Mouse (Mus musculus) naive thymus-derived CD4-positive, alpha-beta T cell, adult 2 months (primary cell): ENCODE data around the gene Cavin4.
"Not testable (repeated sequence)": the region's sequence is repeated elsewhere in the genome, so short reads cannot be mapped to it uniquely, and the experiment has no call there.

ENCODE experiments used
- DNase-seq: peaks from one replicate; pipeline ENCODE4 v3.0.0-alpha.2; 2011; ENCODE audit warnings: low read depth

The Cavin4 gene

DNA sequence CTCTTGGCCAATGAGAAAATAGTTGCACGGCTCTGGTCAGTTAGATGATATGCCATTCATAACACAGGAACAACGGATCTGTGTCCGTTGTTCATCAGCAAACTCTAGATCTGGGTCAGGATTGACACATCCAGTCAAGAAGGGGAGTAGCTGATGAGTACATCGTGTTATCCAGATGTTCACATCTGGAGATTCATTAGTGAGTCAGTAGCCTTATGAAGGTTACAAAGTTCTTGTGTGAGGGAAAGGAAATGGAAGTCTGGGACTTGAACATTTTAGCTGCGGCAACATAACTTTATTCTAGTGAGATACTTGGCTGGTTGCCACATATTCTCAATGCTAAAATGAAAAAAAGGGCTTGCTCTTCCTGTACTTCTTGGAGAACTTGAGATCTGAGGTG, 9.6 kb downstream of the Cavin4 start:
- no peak for DNase-seq

- no peak for DNase-seq
Measured at GRCm38 (mm10) chr4:48674412-48674811, 11.1 kb downstream of the Cavin4 start.

DNA sequence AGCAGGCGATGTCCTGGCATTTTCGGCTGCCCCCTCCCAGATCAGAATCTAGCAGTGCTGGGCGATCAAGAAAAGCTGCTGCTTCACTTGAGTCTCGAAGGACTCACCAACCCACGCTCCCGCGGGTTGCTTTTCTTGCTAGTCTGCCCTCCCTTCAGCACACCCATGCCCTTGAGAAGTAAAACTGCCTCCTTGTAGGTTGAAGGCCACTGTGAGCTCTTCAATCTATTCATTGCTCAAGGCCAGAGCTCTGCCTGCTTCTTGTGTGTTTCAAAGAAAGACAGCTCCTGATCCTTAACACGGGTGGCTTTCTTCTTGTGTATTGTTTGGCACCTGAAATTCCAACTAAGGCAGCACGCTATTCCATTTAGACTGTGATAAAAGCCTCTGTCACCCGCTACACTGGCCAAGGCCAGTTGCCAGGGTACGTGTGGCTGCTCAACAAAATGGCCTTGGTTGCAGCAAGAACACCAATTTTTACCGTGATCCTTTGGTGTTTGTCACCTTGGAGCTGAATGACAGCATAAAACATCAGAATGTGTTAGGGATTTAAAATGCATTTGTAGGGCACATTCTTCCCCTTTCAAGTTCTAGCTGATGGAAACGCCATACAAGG, 13.4 kb downstream of the Cavin4 start:
- no peak for DNase-seq

DNA sequence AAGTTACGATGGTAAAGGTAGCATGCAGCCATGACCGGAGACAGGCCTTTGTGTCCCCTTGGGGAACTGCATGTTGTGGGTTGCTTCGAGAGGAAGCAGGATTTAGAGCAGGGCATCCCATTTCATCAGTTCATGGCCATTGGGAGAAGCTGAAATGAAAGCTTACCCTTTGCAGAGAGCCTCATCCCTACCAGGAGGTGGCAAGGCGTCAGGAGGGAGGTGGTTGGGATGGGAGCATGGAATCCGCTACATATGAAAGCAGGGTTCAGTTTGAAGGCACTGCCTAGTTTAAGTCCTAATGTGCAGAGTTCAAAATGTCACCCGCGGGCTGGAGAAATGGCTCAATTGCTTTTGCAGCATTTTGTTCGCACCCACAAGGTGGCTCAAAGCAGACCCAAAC, 14.0 kb downstream of the Cavin4 start:
- DNase-seq = no peak

DNA sequence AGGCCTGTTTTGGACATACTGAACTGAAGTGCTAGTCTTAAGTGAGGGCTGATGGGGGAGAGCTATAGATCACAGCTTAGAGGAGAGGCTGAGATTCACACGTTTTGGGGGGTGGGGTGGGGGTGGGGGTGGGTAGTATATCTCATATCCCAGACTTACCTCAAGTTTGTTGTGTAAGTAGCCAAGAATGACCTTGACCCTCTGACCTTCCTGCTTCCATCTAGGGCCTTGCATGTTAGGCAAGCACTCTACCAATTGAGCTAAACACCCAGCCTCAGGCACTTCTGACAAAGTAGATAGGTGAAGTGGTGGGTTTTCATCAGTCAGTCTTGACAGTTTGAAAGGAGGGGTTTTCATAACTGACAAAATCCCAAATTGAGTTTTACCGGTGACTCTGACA, 14.5 kb downstream of the Cavin4 start:
- no peak for DNase-seq

DNA sequence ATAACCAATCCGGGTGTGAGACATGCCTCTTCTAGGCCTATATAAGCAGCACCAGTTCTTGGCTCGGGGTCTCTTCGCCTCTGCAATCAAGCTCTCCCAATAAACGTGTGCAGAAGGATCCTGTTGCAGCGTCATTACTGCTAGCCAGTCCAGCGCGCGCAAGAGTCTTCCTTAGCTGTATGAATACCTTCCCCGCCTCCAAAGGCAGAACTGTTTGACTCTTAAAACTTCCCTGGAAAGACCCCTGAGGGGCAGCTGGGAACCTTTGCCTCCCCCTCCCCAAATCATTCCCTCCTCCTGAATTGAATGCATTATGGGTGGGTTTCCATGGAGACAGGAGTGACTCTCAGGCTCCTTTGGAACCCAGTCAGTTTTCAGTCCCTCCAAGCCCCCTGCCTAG, 15.5 kb downstream of the Cavin4 start:
- no peak for DNase-seq

DNA sequence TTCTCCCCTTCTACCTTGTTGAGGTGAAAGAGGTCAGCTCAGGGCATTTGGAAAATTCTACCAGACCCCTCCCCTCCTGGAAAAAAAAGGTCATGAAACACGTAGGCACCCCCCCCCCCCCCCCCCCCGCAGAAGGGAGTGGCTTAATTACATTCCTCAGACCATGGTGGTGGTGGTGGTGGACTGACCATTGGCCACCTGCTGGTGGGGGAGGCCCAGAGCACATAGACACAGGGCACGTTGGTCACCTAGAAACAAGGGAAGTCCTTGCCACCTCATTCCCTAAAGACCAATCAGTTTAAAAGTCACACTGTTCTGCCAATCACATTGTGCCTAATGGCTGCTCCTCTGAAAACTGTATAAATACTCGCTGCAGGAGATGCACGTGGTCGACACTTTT, 16.4 kb downstream of the Cavin4 start:
- DNase-seq = not testable (repeated sequence)

DNA sequence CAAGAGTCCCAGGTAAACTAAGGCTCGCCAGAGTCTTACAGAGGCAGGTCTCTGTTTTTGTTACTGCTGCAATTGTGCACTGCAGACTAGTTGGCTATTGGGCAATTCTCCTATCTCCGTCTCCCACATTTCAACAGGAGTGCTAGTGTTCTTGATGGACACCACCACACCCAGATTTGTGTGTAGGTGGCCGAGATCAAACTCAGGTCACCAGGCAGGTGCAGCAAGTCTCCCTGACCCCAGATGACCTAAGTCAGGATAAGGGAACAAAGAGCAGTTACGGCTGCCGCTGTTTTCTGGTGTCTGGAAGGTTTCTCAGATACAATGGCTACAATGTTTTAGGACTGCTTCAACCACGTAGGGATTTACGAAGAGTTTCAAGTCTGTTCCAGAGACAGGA, 16.9 kb downstream of the Cavin4 start:
- no peak for DNase-seq

- DNase-seq = peak; percentile 48
Measured at GRCm38 (mm10) chr4:48680648-48681343, 17.5 kb downstream of the Cavin4 start.

DNA sequence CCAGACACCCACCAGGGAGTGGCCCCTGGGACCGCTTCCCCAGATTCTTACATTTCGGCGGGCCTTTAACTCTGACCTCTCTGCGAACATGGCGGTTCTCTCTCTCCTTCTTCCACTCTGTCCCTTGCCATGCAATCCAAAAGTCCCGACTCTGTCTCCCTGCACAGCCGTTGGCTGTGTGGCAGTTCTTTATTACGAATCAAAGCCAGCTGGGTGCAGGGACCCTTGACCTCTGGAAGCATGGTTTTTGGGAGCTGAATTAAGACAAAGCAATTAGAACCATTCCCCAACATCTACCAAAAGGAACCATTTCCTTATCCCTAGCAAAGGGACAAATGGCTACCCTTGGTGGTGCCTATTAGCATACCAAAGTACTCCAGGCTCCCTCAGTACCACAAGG, 19.8 kb downstream of the Cavin4 start:
- no peak for DNase-seq

GRCm38 (mm10) chr4:48683633-48684209, 20.4 kb downstream of the Cavin4 start:
- not testable (repeated sequence) for DNase-seq

DNA sequence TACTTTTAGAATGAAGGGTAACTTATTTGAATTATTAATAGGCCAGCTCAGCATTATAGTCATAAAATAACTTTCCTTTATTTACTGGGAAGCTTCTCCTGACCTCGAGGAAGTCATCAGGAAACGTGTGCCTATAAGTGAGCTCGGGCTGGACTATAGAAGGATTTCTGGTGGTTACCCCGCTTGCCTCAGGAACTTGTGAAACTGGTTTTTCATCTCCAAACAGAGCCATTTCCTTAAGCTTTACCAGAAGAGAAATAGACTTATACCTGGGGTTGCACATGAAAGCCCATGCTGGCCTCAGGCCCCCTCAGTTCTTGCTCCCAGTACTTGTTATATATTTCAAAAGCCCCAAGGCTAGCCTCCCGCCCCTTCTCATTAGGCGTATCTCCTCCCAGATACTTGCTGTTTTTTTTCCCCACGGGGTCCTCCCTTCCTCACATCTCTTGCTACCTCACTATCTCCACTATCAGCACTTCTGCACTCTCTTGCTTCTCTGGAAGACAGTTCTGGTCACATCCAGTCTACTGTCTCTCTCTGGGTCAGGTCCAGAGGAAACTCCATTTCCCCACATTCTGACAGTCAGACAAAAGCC, 21.4 kb downstream of the Cavin4 start:
- no peak for DNase-seq

GRCm38 (mm10) chr4:48688148-48688547, 24.8 kb downstream of the Cavin4 start:
- DNase-seq = no peak

DNA sequence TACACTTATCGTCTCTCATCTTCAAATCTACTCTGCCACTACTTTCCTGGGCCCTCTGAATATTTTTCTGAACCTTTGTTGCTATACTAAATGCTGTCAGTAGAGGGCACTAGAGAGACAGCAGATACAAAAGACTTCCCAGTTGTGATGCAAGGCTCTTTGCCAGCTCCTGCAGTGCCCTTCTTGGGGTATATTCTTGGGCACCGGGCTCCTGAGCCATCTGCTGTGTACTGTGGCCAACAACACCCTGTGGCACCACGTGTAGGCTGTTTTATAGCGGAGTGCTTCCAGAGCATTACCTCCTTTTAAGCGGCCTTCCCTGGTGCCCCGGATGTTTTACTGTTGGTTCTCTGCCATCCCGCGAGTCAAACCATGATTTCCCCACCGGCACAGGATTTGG, 27.3 kb downstream of the Cavin4 start:
- DNase-seq = peak; percentile 17

GRCm38 (mm10) chr4:48691793-48692437, 28.6 kb downstream of the Cavin4 start:
- DNase-seq = no peak

DNA sequence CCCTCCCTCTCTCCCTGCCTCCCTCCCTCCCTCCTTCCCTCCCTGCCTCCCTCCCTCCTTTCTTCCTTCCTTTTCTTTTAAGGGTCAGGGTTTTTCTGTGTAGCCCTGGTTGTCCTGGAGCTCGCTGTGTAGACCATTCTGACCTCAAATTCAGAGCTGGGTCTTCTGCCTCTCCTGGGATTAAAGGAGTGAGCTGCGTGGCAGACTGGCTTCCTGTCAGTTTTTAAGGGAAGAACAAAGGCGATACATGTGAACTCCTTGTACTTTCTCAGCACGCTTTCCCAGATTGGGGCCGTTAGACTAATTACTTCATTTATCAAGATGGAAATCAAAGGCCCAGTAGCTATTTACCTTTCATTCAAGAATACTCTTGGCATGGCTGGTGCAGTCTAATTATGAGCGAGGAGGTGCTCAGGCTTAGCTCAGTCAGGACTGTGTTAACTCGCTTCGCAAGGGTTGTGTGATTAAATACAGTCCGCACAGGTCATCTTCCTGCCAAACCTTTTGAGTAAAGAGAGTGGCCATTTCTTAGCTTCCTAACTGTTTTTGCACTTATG, 29.5 kb downstream of the Cavin4 start:
- DNase-seq = no peak

DNA sequence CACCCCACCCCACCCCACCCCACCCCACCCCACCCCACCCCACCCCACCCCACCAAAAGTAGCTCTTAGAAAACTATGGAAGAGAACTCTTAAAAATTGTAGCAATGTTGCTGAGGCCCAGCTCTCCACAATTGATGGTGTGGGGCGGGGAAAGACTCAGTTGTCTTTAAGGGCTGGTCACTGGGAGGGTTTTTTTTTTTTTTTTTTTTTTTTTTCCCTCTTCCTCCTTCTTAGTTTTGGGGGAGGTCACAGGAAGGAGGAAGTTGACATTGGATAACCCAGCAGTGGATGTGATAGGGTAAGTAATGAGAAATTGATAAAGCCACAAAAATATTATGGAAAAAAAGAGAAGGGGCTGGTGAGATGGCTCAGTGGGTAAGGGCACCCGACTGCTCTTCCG, 33.4 kb downstream of the Cavin4 start:
- DNase-seq = no peak

GRCm38 (mm10) chr4:48697302-48697701, 34.0 kb downstream of the Cavin4 start:
- DNase-seq = no peak

GRCm38 (mm10) chr4:48715865-48716650, 52.7 kb downstream of the Cavin4 start:
- no peak for DNase-seq

DNA sequence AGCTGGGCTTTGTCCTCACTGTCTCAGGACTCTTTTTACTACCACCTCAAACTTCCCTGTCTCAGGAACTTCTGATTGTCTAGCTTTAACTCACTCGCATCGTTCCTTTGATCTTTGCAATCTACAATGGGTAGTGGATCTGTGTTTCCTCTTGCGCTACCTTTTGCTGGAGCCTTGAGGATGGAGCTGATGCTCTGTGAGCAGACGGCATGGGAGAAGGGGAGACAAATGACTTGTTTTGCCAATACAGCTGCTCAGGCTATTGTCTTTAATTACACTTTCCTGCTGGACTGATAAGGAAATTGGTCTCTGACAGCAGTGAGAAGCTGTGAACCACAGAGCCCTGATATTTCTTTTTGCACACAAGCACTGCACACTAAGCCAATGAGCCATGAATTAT, 53.5 kb downstream of the Cavin4 start:
- DNase-seq = no peak
